Mouse (Mus musculus): Measurements from ENCODE around the gene Ticam1.

Gene Ticam1

DNA sequence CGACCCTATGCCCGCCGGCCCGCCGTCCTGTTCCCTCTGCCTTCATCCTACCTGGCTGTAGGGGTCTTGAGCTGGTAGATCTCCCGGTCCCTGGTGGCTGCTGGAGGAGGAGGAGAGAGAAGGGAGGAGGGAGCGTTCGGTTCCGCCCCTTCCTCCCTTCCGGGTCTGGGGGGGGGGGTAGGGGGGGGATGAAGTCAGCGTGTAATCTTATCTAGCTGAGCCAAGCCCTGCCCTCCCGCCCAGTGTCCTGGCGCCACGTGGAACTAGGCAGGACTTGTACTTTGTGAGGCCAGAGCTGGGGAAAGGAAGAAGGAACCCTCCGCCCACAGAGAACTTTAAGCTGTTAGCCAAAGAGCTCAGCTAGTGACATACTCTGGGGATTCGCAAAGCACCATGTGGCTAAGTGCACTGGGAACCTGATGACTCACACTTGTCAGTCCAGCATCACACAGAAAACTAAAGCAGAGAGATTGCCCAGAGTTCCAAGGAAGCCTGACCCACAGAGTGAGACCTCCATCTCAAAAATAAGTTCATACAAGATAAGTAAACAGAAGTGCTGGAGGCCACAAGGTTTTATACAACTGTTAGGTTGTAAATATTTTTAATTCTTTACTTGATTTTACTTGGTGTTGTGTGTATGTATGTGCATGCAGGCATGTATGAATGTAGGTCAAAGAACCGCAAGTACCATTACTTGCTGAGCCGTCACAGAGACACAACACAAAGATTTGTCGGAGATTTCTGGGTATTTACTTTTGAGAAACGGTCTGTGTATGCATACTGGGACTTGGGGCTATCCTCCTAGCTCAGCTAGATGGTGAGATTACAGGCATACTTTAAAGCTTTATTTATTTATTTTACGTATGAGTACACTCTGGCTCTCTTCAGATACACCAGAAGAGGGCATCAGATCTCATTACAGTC lies at the start of gene Ticam1:
Ticam1 (minus strand) TSS at position 144 of the 924 bp plus-strand sequence.
- WGBS: 2% methylated on average over 17 of the region's 21 CpGs

DNA sequence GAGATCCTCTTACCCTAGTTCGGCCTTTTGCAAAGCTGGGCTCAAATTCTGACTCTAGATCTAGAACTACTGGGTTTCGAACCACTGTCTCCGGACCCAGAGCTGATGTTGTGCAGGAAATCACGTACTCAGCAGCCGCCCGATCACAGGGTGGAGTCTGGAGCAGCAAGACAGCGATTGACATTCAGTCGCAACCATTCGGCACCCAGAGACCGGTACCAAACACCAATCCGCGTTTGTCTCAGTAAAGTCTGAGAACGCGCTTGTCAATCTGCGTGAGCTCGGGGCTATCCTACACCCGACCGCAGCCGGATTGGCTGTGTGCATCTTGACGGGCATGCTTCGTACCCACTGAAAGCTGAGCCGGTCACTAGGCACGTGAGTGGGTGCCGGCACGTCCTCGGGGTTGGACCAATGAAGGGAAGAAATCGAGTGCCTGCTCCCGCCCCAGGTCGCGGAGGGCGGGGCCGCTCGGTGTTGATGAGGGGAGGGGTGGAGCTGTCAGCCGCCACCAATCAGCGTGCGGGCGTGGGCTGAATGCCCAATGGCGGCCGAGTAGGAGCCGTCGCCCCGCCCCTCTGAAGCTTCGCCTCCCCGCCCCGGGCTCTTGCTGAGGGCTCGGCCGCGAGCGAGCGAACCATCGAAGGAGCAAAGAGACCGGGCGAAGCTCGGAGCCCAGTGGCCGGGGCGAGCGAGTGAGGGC lies 49.0 kb upstream of the Ticam1 start, which contains the start of gene Kdm4b:
Kdm4b (plus strand) TSS at position 613 of the 703 bp plus-strand sequence.
- under 1% methylated on average over 56 of the region's 57 CpGs for WGBS

DNA sequence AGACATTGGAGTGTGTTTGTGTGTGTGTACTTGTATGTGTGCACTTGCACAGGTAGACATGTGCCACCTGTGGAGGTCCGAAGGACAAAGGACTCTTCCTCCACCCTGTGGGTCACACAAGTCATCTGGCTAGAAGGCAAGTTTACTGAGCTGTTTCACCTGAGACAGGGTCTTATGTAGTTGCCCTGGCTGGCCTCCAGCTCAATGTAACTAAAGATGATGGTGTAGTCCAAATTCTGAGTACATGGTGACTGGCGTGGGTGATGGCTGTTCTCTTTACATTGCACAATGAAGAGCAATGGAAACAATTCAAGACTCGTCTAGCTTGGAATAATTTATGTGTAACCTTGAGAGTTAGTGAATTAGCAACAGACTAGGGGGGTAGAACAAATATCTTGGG lies 47.8 kb upstream of the Ticam1 start:
- 72% methylated on average over 3 of the region's 3 CpGs for WGBS

DNA sequence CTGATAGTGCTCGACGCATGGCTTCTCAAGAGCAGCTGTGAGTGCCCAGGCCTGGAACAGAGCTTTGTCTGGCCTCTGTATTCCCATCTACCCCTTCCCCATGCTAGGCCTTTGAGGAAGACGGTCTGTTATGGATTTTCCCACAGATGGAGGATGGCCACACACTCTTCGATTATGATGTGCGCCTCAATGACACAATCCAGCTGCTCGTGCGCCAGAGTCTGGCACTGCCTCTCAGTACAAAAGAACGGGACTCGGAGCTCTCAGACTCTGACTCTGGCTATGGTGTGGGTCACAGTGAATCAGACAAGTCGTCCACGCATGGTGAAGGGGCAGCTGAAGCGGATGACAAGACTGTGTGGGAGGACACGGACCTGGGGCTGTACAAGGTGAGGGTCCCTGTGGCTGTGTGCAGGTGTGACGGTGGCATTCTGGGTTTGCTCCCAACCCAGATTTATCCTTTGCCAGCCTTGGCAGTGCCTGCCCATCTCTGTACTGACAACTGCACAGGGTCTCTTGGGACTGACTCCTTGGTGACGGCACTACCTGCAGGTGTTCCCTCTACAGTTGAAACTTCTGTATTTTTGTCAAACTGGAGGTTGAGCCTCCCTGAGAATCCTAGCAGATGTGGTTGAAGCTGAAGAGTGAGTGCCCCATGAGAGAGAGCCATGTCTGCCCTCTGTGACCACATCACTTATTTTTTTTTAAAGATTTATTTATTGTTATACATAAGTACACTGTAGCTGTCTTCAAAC lies 32.8 kb upstream of the Ticam1 start:
- 92% methylated on average over 15 of the region's 15 CpGs for WGBS

DNA sequence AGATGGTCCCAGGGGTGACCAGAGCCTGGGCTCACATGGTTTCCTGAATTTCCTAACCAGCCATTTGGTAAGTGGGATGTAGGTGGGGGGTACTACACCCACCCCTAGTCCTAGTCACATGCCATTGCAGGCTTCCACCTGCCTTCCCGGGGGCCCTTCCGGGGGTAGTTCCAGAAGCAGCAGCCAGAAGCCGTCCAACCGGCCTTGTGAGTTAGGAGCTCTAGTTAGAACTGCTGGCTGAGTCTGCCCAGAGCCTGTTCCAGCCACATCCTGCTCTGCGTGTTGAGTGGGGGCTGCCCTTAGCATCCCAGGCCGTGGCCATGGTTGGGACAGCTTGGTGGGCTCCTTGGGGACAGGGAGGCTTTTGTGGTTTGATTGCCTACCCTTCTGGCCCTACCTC lies 31.5 kb upstream of the Ticam1 start:
- 85% methylated on average over 6 of the region's 6 CpGs for WGBS

DNA sequence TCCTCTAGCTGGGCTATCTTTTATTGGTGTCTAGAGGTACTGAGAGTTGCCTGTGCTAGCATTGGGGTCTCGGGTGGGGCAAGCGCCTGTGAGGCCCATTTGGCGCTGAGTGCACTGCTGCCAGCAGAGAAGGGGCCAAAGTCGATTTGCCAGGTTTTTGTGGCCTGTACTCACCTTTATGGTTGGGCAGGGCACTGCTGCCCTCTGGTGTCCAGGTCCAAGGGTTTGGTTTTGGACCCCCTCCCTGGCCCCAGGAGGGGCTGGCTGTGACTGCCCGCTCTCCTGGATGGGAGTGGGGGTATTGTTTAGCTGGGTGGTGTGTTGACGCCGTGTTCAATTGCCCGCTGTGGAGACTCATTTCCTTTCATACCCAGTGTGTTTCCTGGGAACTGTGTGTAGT lies 29.2 kb upstream of the Ticam1 start:
- 68% methylated on average over 8 of the region's 8 CpGs for WGBS

DNA sequence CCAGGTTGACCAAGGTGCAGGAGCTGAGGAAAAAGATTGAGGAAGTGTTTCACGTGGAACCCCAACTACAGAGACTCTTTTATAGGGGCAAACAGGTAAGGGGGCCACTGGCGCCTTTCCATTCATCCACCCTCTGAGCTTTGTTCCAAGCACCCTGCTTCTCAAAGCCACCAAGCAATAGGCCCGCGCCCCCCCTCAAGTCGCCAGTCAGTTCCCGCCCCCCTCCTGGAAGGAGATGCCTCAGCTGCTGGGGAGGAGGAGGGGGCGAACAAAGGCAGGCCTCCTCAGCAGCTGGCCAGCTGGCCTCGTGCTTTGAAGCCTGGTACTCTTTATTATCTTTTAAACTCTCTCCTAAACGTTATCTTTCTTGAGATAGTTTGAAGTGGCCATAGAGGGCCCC lies 28.6 kb upstream of the Ticam1 start:
- WGBS: 33% methylated on average over 9 of the region's 9 CpGs

DNA sequence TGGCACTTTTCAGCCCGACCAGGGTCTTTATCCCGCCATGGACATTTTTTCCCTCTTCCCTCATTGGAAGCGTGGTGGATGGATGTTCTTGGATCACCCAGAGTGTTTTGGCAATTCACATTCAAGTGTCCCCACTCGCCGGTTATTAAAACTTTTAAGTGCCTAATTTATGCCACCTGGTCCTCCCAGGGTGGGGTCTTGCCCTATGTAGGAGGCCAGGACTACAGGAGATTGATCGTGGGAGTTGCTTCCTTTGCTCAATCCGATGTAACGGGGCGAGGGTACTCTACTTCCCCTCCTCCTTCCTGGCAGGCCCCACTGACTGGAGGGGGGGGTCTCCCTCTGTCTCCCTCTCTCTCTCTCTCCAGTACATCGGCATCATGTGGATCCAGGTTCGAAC lies 28.1 kb upstream of the Ticam1 start:
- WGBS: 20% methylated on average over 11 of the region's 11 CpGs

DNA sequence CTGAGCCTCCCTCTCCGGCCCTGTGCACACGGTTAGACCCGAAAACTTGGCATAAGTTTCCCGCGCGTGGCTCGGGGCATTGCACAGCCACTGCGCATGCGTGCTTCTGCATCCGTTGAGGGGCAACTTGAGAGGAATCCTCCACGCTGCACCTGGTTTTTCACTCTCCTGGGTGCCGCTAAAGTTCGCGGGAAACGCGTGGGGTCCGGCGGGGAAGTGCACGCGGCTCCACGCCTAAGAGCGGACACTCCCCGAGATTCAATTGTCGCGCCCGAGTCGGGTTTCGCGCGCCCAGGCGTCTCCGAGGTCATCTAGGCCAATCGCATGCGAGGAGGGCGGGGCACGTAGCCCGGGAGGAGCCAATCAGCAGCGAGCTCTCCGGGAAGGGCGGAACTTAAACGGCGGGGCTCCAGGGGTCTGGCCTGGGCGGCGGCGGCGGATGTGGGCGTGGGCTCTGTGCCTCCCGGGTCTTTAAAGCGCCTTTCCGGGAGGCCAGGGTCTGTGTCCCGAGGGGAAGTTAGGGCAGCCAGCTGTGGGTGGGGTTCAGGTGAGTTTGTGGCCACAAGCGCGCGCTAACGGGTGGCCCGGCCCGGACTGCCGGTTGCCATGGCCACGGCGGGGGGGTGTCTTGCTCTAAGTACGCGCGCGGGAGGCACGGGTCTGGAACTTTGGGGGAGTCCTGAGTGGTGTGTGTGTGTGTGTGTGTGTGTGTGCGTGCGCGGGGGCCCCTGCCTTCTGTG lies 27.4 kb upstream of the Ticam1 start:
- WGBS: under 1% methylated on average over 68 of the region's 68 CpGs

DNA sequence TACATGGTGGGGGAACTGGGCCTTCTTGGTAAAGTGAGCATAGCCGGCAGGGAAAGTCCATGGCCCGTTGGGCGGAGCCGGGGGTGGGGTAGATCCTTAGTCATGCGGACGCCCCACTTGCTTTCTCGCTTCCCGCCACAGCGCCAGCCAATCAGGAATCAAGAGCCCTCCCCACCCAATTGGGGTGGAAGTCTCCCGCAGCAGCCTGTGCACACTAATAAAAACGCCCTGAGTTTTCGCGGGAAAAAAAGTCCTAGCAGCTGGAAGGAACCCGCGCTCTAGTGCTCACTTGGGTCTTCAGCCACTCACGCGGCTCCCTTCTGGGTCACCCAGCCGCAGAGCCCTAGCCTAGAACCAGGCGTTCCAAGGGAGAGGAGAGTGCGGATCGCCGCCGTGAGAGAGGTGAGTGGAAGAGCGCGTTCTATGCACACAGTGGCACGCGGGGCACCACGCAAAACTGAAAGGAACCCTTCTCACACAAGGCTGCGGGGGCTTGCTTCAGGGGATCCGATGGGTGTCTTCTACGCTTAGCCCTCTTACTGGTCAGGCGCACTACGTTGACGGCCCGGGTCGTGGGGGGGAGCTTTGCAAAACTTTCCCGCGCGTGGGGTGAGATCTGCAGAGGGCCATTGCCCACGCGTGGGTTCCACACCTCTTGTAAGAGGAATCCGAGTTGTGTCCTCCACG lies 26.7 kb upstream of the Ticam1 start, which contains the start of gene Uhrf1:
Uhrf1 (plus strand) TSS at position 162 of the 687 bp plus-strand sequence.
- WGBS: under 1% methylated on average over 43 of the region's 43 CpGs

DNA sequence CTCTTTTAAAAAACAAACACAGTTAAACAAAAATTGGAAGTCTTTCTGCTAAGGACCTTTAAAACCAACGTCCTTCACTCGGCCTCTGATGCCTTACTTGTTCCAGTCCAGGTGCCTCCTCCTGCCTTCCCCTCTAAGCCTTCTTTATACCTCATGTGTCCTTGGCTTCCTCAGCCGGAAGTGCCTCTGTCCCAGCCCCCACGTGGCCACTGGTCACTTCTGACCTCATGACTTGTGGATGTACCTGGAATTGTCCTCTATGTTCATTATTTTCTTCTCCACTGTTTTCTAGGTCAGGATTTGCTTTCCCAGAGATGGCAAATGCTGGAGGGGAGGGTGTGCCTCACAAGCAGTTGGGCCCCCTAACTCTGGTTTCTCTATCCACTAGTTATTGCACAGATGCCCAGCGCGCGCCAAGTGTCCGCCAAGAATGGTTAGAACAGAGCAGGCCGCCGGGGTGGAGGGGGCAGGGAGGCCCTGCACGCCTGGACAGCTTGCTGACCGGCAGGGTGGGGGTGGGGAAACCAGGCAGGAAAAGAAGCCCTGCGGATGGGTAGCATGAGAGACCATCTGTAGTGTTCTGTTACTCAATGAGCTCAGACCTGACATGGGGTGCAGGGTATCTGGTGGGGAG lies 25.9 kb upstream of the Ticam1 start:
- WGBS: 33% methylated on average over 13 of the region's 13 CpGs

DNA sequence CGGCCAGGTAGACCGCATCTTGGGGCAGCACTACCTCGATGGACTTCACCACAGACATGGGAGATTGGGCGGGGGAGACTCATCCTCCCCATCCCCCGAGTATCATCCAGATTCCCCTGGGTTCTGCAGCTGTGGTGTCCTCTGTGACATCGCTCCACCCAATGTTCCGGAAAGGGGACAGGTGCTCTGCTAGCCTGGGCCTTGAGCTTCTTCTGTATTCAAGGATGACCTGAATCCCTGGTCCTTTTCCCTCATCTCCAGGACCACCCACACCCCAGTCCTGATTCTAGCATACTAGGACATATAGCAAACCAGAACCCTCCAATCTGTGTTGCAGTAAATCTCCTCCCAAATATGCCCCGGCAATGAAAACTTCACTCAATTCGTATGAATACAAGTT lies 23.6 kb upstream of the Ticam1 start, which contains the start of gene Arrdc5:
Arrdc5 (minus strand) TSS at position 101 of the 400 bp plus-strand sequence.
- 94% methylated on average over 9 of the region's 9 CpGs for WGBS

DNA sequence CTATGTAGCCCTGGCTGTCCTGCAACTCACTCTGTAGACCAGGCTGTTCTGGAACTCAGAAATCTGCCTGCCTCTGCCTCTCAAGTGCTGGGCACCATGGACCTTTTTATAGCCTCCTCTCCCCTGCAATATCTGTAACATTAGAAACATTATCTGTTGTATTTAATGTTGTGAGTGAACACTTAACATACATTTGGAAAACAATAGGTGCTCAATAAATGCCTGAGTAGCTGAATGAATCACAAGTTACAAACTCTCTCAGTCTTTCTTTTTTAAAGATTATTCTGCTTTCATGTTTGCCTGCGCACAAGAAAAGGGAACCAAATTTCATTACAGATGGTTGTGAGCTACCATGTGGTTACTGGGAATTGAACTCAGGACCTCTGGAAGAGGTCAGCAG lies 21.7 kb upstream of the Ticam1 start:
- WGBS: 90% methylated on average over 1 of the region's 1 CpGs

DNA sequence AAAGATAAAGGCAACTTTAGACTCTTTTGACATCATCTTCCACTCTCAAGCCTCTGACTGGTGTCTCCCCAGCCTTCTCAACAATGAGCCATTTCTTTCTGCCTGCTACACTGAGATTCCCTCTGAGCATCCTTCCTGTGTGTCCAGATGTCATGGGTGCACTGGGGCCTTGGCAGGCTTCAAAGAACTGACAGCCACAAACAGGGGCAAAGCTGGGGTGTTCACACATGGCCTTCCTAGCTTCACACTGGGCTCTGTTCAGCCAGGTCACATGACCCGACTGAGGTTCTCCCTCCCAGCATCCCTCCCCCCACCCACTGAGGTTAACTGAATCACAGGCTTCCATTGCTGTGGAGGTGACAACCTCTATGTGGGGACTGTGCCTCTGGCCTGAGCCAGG lies 19.6 kb upstream of the Ticam1 start:
- WGBS: 67% methylated on average over 1 of the region's 1 CpGs

DNA sequence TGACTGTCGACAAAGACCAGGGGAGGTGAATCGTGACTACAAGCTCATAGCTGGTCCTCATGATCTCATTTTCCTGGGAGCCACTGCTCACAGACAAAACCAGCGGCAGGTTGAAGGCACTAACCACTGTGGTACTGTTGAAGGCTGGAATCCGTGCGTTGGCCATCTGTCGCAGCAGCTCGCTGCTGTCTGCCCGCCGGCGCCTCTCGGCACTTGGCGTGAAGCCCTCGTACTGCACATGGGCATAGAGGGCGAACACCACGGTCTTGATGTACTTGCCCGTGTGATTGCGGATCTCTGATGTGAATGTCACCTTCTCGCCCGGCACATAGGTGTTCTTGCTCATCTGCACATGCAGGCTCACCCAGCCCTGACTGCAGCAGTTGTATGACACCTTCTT lies 17.7 kb upstream of the Ticam1 start:
- WGBS: 78% methylated on average over 19 of the region's 19 CpGs

DNA sequence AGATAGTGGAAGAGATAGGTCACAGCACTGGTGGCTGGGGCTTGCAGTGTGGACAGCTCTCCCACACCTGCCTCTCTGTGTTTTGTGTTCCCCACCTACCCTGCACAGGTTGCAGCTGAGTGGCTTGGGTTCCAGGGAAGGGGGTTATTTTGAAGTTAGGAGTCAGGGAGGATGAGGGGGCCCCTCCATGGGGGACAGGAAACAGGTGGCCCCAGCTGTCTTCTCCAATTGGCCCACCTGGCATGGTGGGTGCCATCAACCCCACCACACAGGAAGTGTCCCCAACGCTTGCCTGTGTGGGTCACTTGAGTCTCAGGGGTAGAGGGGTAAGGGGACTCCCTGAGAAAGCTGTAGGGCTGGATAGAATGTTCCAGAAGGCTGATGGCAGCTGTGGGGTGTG lies 16.7 kb upstream of the Ticam1 start:
- 86% methylated on average over 1 of the region's 1 CpGs for WGBS

DNA sequence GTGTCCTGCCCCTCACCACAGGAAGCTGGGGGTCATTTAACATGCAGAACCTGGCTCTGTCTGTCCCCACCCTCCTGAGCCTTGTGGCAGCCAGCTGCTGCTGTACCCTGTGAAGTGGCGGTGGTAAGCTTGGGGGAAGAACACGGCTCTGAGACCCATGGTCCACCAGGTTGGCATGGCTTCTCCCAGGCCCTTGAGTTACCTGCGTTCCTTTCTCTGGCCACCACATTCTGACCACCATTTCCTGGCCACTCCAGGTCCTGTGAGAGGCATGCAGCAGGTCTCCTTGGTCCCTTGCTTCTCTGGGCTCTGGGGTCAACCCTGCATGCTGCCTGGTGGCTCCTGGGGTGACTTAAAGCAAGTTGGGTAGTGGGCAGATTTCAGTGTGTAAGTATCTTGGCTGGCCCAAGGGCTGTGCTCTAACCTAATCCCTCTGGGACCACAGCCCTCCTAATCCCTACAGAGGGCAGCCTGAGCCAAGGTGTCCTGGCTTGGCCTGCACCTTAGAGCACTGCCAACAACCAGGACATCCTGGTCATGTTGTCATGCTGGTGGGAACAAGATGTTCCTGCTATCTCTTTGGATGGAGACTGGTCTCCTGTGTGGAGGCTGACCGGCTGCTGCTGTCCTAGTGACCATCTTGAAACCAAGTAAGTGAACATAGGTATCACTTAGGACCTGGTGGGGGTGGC lies 16.1 kb upstream of the Ticam1 start, which contains the start of gene Plin3:
Plin3 (minus strand) TSS at position 343 of the 692 bp plus-strand sequence.
- 92% methylated on average over 4 of the region's 4 CpGs for WGBS

DNA sequence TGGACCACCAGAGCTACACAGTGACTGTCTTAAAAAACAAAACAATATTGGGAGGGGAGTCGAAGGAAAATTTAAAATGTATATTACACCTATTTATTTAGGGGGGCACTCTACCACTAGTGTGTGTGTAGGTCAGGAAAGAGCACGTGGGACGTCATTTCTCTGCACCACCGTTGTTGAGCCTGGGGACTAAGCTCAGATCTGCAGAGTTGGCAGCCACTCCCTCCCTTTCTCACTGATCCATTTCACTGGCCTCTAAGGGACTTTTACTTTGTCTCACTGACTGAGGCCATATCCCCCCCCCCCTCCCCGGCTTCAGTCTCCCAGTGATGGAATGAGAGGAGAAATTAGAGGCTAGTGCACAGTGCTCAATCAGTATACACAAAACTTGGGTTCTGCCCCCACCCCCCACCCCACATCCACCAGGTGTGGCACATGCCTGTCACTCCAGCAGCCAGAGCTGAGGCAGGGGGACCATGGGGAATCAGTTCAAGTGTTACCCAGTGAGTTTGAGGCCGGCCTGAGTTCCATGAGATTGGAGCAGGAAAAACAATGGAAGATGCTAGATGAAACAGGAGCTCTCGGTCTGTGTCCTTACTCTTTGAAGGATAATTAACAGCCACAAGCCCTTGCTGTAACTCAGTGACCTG lies 15.4 kb upstream of the Ticam1 start:
- 88% methylated on average over 7 of the region's 7 CpGs for WGBS

DNA sequence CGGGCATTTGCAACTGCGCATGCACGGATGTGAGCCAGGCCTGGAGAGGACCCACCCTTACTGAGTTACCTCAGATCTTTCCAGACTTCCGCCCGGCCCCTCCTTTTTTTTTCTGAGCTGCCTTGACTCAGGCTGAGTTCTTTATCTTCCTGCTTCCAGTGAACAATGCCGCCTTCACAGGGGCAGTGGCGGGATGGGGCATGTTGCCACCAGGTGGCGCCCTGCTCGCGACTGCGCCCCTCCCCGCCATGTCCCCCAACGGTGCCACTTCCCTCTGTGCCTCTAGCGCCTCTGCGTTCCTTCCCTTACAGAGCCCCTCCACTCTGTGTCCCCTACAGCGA lies 14.6 kb upstream of the Ticam1 start:
- 3% methylated on average over 16 of the region's 16 CpGs for WGBS
